Mouse (Mus musculus): ENCODE results near the gene Zdhhc14.

GRCm38 (mm10) chr17:5548546-5548945, 56.2 kb downstream of the Zdhhc14 start:
- no peak for TF ChIP-seq POLR2A (IDR thresholded peaks at IDR 0.05; ENCODE audit: borderline replicate concordance, insufficient read depth, low read length)
- TF ChIP-seq CTCF (IDR thresholded peaks at IDR 0.05; ENCODE audit: borderline replicate concordance, insufficient read depth, low read depth, low read length): no peak

All from cerebellum, adult 2 months (tissue).